Mouse (Mus musculus) MEL (cell line): ENCODE results near the gene 2010109A12Rik. TPM values are rescaled to one million over a fixed set of nuclear protein-coding genes. Genes with fewer than 3 reads are reported as not detected.
A peak's percentile ranks its signal among the peaks of the same experiment; 100 is the strongest.

Experiments used
- DNase-seq: peaks from one replicate; pipeline ENCODE4 v3.0.0; 2011; ENCODE audit warnings: low read depth, low spot score
- H3K27ac ChIP-seq: 2 replicates; pipeline ENCODE4 v1.5.1; 2012; ENCODE audit warnings: low read depth, mild to moderate bottlenecking, control low read depth, low read length, moderate library complexity; ENCODE audit not compliant: control insufficient read depth
- H3K27me3 ChIP-seq, 2 experiments: fragments of 150-350 bp in 1 of 2; sonication (generic) in 1 of 2; 2 replicates each; pipeline ENCODE4 v1.6.1; 2012; ENCODE audit warnings: low read length in 2 of 2, mild to moderate bottlenecking in 2 of 2, improper control_type of control experiment in 1 of 2, moderate library complexity in 1 of 2; ENCODE audit not compliant: insufficient read depth in 2 of 2, control insufficient read depth in 1 of 2
- H3K36me3 ChIP-seq, 2 experiments: 2 replicates each; pipeline ENCODE4 v1.6.1; 2012 to 2014; ENCODE audit warnings: low read length in 2 of 2, improper control_type of control experiment in 1 of 2, inconsistent platforms in 1 of 2, mild to moderate bottlenecking in 1 of 2; ENCODE audit not compliant: insufficient read depth in 2 of 2, control insufficient read depth in 1 of 2
- H3K4me1 ChIP-seq, 2 experiments: fragments of 150-350 bp in 1 of 2; sonication (generic) in 1 of 2; 2 replicates each; pipeline ENCODE4 v1.6.1; 2012; ENCODE audit warnings: low read length in 2 of 2, improper control_type of control experiment in 1 of 2, mild to moderate bottlenecking in 1 of 2; ENCODE audit not compliant: insufficient read depth in 2 of 2, control insufficient read depth in 1 of 2
- H3K4me3 ChIP-seq, 2 experiments: fragments of 150-350 bp in 1 of 2; sonication (generic) in 1 of 2; 2 replicates each; pipeline ENCODE4 v1.5.1; 2012; ENCODE audit warnings: low read depth in 2 of 2, low read length in 2 of 2, mild to moderate bottlenecking in 2 of 2, moderate library complexity in 2 of 2, control low read depth in 1 of 2, improper control_type of control experiment in 1 of 2; ENCODE audit not compliant: control insufficient read depth in 1 of 2, insufficient read depth in 1 of 2
- H3K79me2 ChIP-seq: 2 replicates; pipeline ENCODE4 v1.6.1; 2012; ENCODE audit warnings: mild to moderate bottlenecking, low read length, moderate library complexity; ENCODE audit not compliant: control insufficient read depth, poor library complexity, insufficient read depth
- H3K9ac ChIP-seq: 2 replicates; pipeline ENCODE4 v1.6.1; 2012; ENCODE audit warnings: low read depth, mild to moderate bottlenecking, control low read depth, low read length, moderate library complexity; ENCODE audit not compliant: control insufficient read depth, poor library complexity, severe bottlenecking
- H3K9me3 ChIP-seq: fragments of 150-350 bp; sonication (generic); replicated peaks from 2 replicates; pipeline ENCODE4 v1.6.1; 2012; ENCODE audit warnings: mild to moderate bottlenecking, low read length, improper control_type of control experiment, moderate library complexity; ENCODE audit not compliant: insufficient read depth
- CHD1 ChIP-seq: IDR thresholded peaks from 2 replicates; pipeline ENCODE4 v1.6.1; 2012; ENCODE audit warnings: low read depth, mild to moderate bottlenecking, inconsistent platforms, low read length, improper control_type of control experiment
- CHD2 ChIP-seq: IDR thresholded peaks from 2 replicates; pipeline ENCODE4 v1.6.1; 2011; ENCODE audit warnings: low read length, improper control_type of control experiment
- E2F4 ChIP-seq: IDR thresholded peaks from 2 replicates; pipeline ENCODE4 v1.6.1; 2011; ENCODE audit warnings: low read depth, low read length, improper control_type of control experiment, borderline replicate concordance
- ELF1 ChIP-seq: IDR thresholded peaks from 2 replicates; pipeline ENCODE4 v1.6.1; 2014; ENCODE audit warnings: low read depth, mild to moderate bottlenecking, inconsistent platforms, low read length, improper control_type of control experiment, moderate library complexity
- GATA1 ChIP-seq: IDR thresholded peaks from 2 replicates; pipeline ENCODE4 v1.6.1; 2011; ENCODE audit warnings: low read depth, low read length, improper control_type of control experiment
- HCFC1 ChIP-seq: IDR thresholded peaks from 2 replicates; pipeline ENCODE4 v1.6.1; 2012; ENCODE audit warnings: low read depth, mild to moderate bottlenecking, inconsistent platforms, low read length, improper control_type of control experiment, moderate library complexity
- MAFK ChIP-seq: IDR thresholded peaks from 2 replicates; pipeline ENCODE4 v1.6.1; 2011; ENCODE audit warnings: low read depth, mild to moderate bottlenecking, low read length, improper control_type of control experiment, borderline replicate concordance
- MAX ChIP-seq: IDR thresholded peaks from 2 replicates; pipeline ENCODE4 v1.6.1; 2011; ENCODE audit warnings: low read length, improper control_type of control experiment
- MAZ ChIP-seq: IDR thresholded peaks from 2 replicates; pipeline ENCODE4 v1.6.1; 2012; ENCODE audit warnings: low read depth, mild to moderate bottlenecking, inconsistent platforms, low read length, improper control_type of control experiment
- MEF2A ChIP-seq: IDR thresholded peaks from 2 replicates; pipeline ENCODE4 v1.6.1; 2014; ENCODE audit warnings: low read depth, mild to moderate bottlenecking, inconsistent platforms, low read length, improper control_type of control experiment; ENCODE audit not compliant: poor library complexity, insufficient replicate concordance, severe bottlenecking; ENCODE audit errors: extremely low read depth
- MXI1 ChIP-seq: IDR thresholded peaks from 2 replicates; pipeline ENCODE4 v1.6.1; 2011; ENCODE audit warnings: mild to moderate bottlenecking, low read depth, low read length, improper control_type of control experiment
- MYB ChIP-seq: IDR thresholded peaks from 2 replicates; pipeline ENCODE4 v1.6.1; 2011; ENCODE audit warnings: mild to moderate bottlenecking, low read depth, low read length, improper control_type of control experiment
- NELFE ChIP-seq: IDR thresholded peaks from 2 replicates; pipeline ENCODE4 v1.6.1; 2011; ENCODE audit warnings: low read depth, low read length, improper control_type of control experiment
- POLR2AphosphoS5 ChIP-seq: IDR thresholded peaks from 2 replicates; pipeline ENCODE4 v1.6.1; 2012; ENCODE audit warnings: low read depth, borderline replicate concordance, mild to moderate bottlenecking, inconsistent platforms, low read length, moderate library complexity, mixed read lengths
- RAD21 ChIP-seq: IDR thresholded peaks from 2 replicates; pipeline ENCODE4 v1.6.1; 2011; ENCODE audit warnings: mild to moderate bottlenecking, low read depth, low read length, improper control_type of control experiment
- SIN3A ChIP-seq: IDR thresholded peaks from 2 replicates; pipeline ENCODE4 v1.6.1; 2012; ENCODE audit warnings: low read length, improper control_type of control experiment, inconsistent platforms
- TAL1 ChIP-seq: IDR thresholded peaks from 2 replicates; pipeline ENCODE4 v1.6.1; 2012; ENCODE audit warnings: mild to moderate bottlenecking, inconsistent platforms, low read length, moderate library complexity, mixed read lengths
- TBP ChIP-seq: IDR thresholded peaks from 2 replicates; pipeline ENCODE4 v1.8.0; 2011; ENCODE audit warnings: low read depth, low read length, improper control_type of control experiment
- UBTF ChIP-seq: IDR thresholded peaks from 2 replicates; pipeline ENCODE4 v1.6.1; 2012; ENCODE audit warnings: low read depth, mild to moderate bottlenecking, inconsistent platforms, low read length, improper control_type of control experiment, moderate library complexity, borderline replicate concordance; ENCODE audit not compliant: insufficient read depth
- USF1 ChIP-seq: IDR thresholded peaks from 2 replicates; pipeline ENCODE4 v1.6.1; 2014; ENCODE audit warnings: low read depth, mild to moderate bottlenecking, inconsistent platforms, low read length, improper control_type of control experiment, moderate library complexity
- ZNF384 ChIP-seq: IDR thresholded peaks from 2 replicates; pipeline ENCODE4 v1.6.1; 2012; ENCODE audit warnings: low read depth, mild to moderate bottlenecking, inconsistent platforms, low read length, improper control_type of control experiment
- polyA plus RNA-seq, 2 experiments: library from polyadenylated mRNA; stranded (reverse) in 1 of 2; unstranded in 1 of 2; fragments of >175 nt in 1 of 2; fragments of >200 nt in 1 of 2; gene quantifications; 2 replicates each; pipeline versions ENCODE4 v1.2.1 to v1.2.4; 2012; ENCODE audit warnings: low replicate concordance in 2 of 2, low read depth in 1 of 2; ENCODE audit not compliant: insufficient read length in 2 of 2, insufficient read depth in 1 of 2, missing spikeins in 1 of 2
- total RNA-seq: library from RNA; depleted of rRNA; stranded (reverse); fragments of 300-350 nt; gene quantifications from 2 replicates; pipeline ENCODE4 v1.2.3, GENCODE M21; 2012

Gene 2010109A12Rik
- total and polyA plus RNA-seq, 3 experiments, result 0.21 to 0.23 TPM; not detected in 1

GRCm38 (mm10) chr5:93190428-93190827 lies 15.9 kb upstream of the 2010109A12Rik start:
- H3K27me3 ChIP-seq, result no peaks in the 10 kb centered on the region
- no peaks in the 10 kb centered on the region for H3K9me3 ChIP-seq
- TF ChIP-seq GATA1 (no peak), CHD1 (no peak), ELF1 (no peak), CHD2 (no peak), MEF2A (no peak), SIN3A (no peak)
- no peak overlapping the region for H3K9ac ChIP-seq
- H3K4me1 ChIP-seq, result peaks cover 2 to 5% of the 10 kb centered on the region in 2 experiments; a peak in 3 of 4 replicates
- no peak overlapping the region for H3K4me3 ChIP-seq
- peaks cover 10 to 51% of the 10 kb centered on the region in 2 experiments for H3K36me3 ChIP-seq
- DNase-seq, result no peak
- no peak overlapping the region for H3K27ac ChIP-seq
- H3K79me2 ChIP-seq, result no peaks in the 10 kb centered on the region

GRCm38 (mm10) chr5:93198232-93198631 lies 8.1 kb upstream of the 2010109A12Rik start:
- H3K4me1 ChIP-seq, result peaks cover 2 to 5% of the 10 kb centered on the region in 2 experiments; a peak in 3 of 4 replicates

DNA sequence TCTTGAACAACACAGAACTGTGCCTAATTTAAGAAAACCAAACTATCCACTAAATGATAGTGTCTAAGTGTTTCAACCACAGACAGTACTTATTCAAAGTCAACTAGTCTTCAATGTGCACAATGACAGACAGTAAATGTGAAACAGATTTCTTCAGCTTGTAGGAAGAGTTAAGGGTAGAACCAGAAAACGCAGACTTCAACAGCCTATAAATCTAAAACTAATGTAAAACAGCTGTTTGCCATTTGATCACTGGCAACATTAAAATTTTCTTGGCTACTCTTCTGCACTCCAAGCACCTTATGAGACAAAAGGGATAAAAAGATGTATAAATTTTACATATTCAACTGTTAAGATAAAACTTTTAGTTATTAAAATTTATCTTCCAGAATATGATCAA lies 5.1 kb upstream of the 2010109A12Rik start:
- Histone ChIP-seq H3K79me2 (peaks cover 22% of the 10 kb centered on the region), H3K4me3 (no peak overlapping the region), H3K27me3 (no peaks in the 10 kb centered on the region), H3K9me3 (no peaks in the 10 kb centered on the region), H3K36me3 (peaks cover 15 to 21% of the 10 kb centered on the region in 2 experiments), H3K4me1 (no peaks in the 10 kb centered on the region), H3K27ac (no peak overlapping the region), H3K9ac (no peak overlapping the region)
- no peak for TF ChIP-seq MAFK
- no peak for TF ChIP-seq HCFC1
- no peak for TF ChIP-seq NELFE
- no peak for TF ChIP-seq CHD1
- TF ChIP-seq MAZ, result no peak
- TF ChIP-seq TBP, result no peak
- TF ChIP-seq SIN3A, result no peak
- no peak for TF ChIP-seq ELF1
- TF ChIP-seq GATA1, result no peak
- no peak for TF ChIP-seq MEF2A
- TF ChIP-seq UBTF, result no peak
- no peak for TF ChIP-seq MYB
- no peak for TF ChIP-seq TAL1
- TF ChIP-seq E2F4, result no peak
- no peak for TF ChIP-seq USF1
- TF ChIP-seq RAD21, result no peak
- TF ChIP-seq POLR2AphosphoS5, result no peak
- TF ChIP-seq MXI1, result no peak
- no peak for DNase-seq

More at GRCm38 (mm10) chr5:93198232-93198631, 8.1 kb upstream of the 2010109A12Rik start:
- H3K27me3 ChIP-seq, result no peaks in the 10 kb centered on the region
- no peak overlapping the region for H3K4me3 ChIP-seq
- no peak overlapping the region for H3K9ac ChIP-seq
- H3K36me3 ChIP-seq, result peaks cover 13 to 26% of the 10 kb centered on the region in 2 experiments
- TF ChIP-seq ZNF384, result peak; percentile 67
- no peak for TF ChIP-seq MAX
- peaks cover 3% of the 10 kb centered on the region for H3K79me2 ChIP-seq
- H3K9me3 ChIP-seq, result no peaks in the 10 kb centered on the region
- no peak for DNase-seq
- H3K27ac ChIP-seq, result no peak overlapping the region
